8 mouse cellular contexts compared by ENCODE assay signal in the genomic region with DNA sequence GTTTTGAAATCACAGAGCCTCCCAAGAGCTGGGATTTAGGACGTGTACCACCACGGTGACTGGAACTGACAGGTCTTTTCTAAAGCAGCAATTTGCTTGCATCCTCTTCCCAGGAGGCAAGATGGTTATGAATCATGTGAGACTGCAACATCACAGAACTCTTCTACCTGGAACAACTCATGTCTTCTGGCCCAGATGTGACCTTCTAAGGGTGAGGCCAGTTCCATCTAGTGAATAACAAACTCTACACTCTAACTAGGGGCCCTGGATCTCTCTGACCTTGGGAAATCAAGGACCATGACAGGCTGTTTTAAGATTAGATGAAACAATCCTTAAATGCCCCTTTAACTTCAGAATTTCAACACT. TPM values are rescaled to one million over a fixed set of nuclear protein-coding genes. Genes with fewer than 3 reads are reported as not detected.
DNase-seq lines count a peak whose midpoint lies in the region; ATAC-seq and TF ChIP-seq lines count a peak whose summit lies in the region.

No protein-coding gene starts in this region.

- peaks cover 10% of the 10 kb centered on the region for H3K36me3 ChIP-seq in hindbrain, postnatal 0 days (ENCODE audit: insufficient read depth, low read length)
- peaks cover 24% of the 10 kb centered on the region for H3K36me3 ChIP-seq in midbrain, embryonic 10.5 days

- ATAC-seq in hindbrain, postnatal 0 days, result no peak
- no peak for ATAC-seq in megakaryocyte progenitor cell, adult 5-6 weeks (replicated peaks; ENCODE audit: poor library complexity)

- no peak for TF ChIP-seq POLR2A in bone marrow macrophage, adult 2 months (IDR thresholded peaks at IDR 0.05; ENCODE audit: borderline replicate concordance, low read depth, low read length)

- peak overlapping the region; percentile 48 for H3K27ac ChIP-seq in bone marrow macrophage, adult 2 months (ENCODE audit: insufficient read depth, low read depth, low read length)
- H3K27ac ChIP-seq in hindbrain, postnatal 0 days, result 0 out of 2 replicates have a peak overlapping the region, but pooled peaks have one; percentile 7
- H3K27ac ChIP-seq in midbrain, embryonic 10.5 days (replicated peaks), result no peak overlapping the region

- H3K4me3 ChIP-seq in bone marrow macrophage, adult 2 months (ENCODE audit: insufficient read depth, low read length), result peak overlapping the region; percentile 27; the same call in 1 of the 2 replicates
- peak overlapping the region; percentile 68; the same call in 1 of the 2 replicates for H3K4me3 ChIP-seq in hindbrain, postnatal 0 days (ENCODE audit: low read length)
- peak overlapping the region; percentile 85; the same call in 1 of the 2 replicates for H3K4me3 ChIP-seq in midbrain, embryonic 10.5 days

- no peak overlapping the region for H3K9ac ChIP-seq in hindbrain, postnatal 0 days (replicated peaks; ENCODE audit: low read length)

- no peaks in the 10 kb centered on the region for H3K9me3 ChIP-seq in hindbrain, postnatal 0 days (ENCODE audit: low read length)
- no peaks in the 10 kb centered on the region for H3K9me3 ChIP-seq in midbrain, embryonic 10.5 days (replicated peaks)

- peaks cover 44% of the 10 kb centered on the region for H3K4me1 ChIP-seq in bone marrow macrophage, adult 2 months (ENCODE audit: control insufficient read depth, insufficient read depth, low read length)
- peaks cover 12% of the 10 kb centered on the region; the same call in 1 of the 2 replicates for H3K4me1 ChIP-seq in hindbrain, postnatal 0 days (ENCODE audit: insufficient read depth, low read length)
- peaks cover 24% of the 10 kb centered on the region for H3K4me1 ChIP-seq in midbrain, embryonic 10.5 days

- no peaks in the 10 kb centered on the region for H3K27me3 ChIP-seq in hindbrain, postnatal 0 days (ENCODE audit: insufficient read depth, low read length)
- no peaks in the 10 kb centered on the region for H3K27me3 ChIP-seq in midbrain, embryonic 10.5 days (ENCODE audit: low read depth, poor library complexity, severe bottlenecking)

- peak overlapping the region; percentile 61 for H3K4me2 ChIP-seq in hindbrain, postnatal 0 days (ENCODE audit: low read depth, low read length)

- peak; percentile 7 for DNase-seq in adrenal gland, postnatal 14 days
- DNase-seq in adrenal gland, postnatal 25 days, result no peak
- no peak for DNase-seq in hindbrain, postnatal 0 days (ENCODE audit: low spot score)
- DNase-seq in midbrain, embryonic 10.5 days (ENCODE audit: low spot score), result no peak
- DNase-seq in cerebellum, postnatal 4 days (ENCODE audit: low spot score in 2 of 2), result no peak
- DNase-seq in right cerebral cortex, adult 18-20 months, result no peak

- TF ChIP-seq CTCF in bone marrow macrophage, adult 2 months (IDR thresholded peaks at IDR 0.05; ENCODE audit: low read depth, low read length), result no peak
- no peak for TF ChIP-seq CTCF in hindbrain, postnatal 0 days (IDR thresholded peaks at IDR 0.05; ENCODE audit: low read depth)

- WGBS in hindbrain, postnatal 0 days, result 29% methylated on average over 2 of the region's 2 CpGs
- WGBS in midbrain, embryonic 10.5 days, result 87% methylated on average over 2 of the region's 2 CpGs

RNA-seq across cellular contexts. Expression of gene Wdpcp, which starts 1.9 kb away (rescaled TPM):
- total RNA-seq in adrenal gland, postnatal 14 days (2021), result 11.4 and 14.3 TPM in 2 replicates
- total RNA-seq in adrenal gland, postnatal 25 days (2021), result 10.3 and 12.5 TPM in 2 replicates
- polyA plus RNA-seq in bone marrow macrophage, adult 2 months (2012; ENCODE audit: insufficient read depth, insufficient read length, missing spikeins), result 4.3 and 7.9 TPM in 2 replicates
- total RNA-seq in hindbrain, postnatal 0 days (2014; rRNA removed), result 17.0 and 20.2 TPM in 2 replicates
- 8.4 and 9.9 TPM in 2 replicates for polyA plus RNA-seq in hindbrain, postnatal 0 days (2015; fragmentation: Nextera tagmentation; extraction: Ambion mirVana)
- 11.9 and 13.2 TPM in 2 replicates for polyA plus RNA-seq in midbrain, embryonic 10.5 days (2016; fragmentation: Nextera tagmentation; extraction: Ambion mirVana)
- 5.3 and 7.3 TPM in 2 replicates for total RNA-seq in megakaryocyte progenitor cell, adult 5-6 weeks (2015)
- 14.4 and 27.1 TPM in 2 replicates for total RNA-seq in megakaryocyte progenitor cell, adult 5-6 weeks (2017)

RNA-seq across cellular contexts. Expression of gene Mdh1, which starts 2.1 kb away (rescaled TPM):
- 575 and 595 TPM in 2 replicates for total RNA-seq in adrenal gland, postnatal 14 days (2021)
- 556 and 600 TPM in 2 replicates for total RNA-seq in adrenal gland, postnatal 25 days (2021)
- 159 and 191 TPM in 2 replicates for polyA plus RNA-seq in bone marrow macrophage, adult 2 months (2012; ENCODE audit: insufficient read depth, insufficient read length, missing spikeins)
- 232 and 269 TPM in 2 replicates for total RNA-seq in hindbrain, postnatal 0 days (2014; rRNA removed)
- 752 and 763 TPM in 2 replicates for polyA plus RNA-seq in hindbrain, postnatal 0 days (2015; fragmentation: Nextera tagmentation; extraction: Ambion mirVana)
- polyA plus RNA-seq in midbrain, embryonic 10.5 days (2016; fragmentation: Nextera tagmentation; extraction: Ambion mirVana), result 427 and 437 TPM in 2 replicates
- 219 and 221 TPM in 2 replicates for total RNA-seq in megakaryocyte progenitor cell, adult 5-6 weeks (2015)
- 138 and 144 TPM in 2 replicates for total RNA-seq in megakaryocyte progenitor cell, adult 5-6 weeks (2017)

Comparison
In these comparisons a context has a peak if more than half of its experiments do, and no peak if none do; other contexts are left out.
1. H3K4me3 ChIP-seq: peak in every context shown above with its lines; median percentile 85 in midbrain, embryonic 10.5 days; 68 in hindbrain, postnatal 0 days; 27 in bone marrow macrophage, adult 2 months.